Mouse (Mus musculus): ENCODE measurements around the gene Ankrd55. TPM values are rescaled to one million over a fixed set of nuclear protein-coding genes. Genes with fewer than 3 reads are reported as not detected.
"Not testable (repeated sequence)": the region's sequence is repeated elsewhere in the genome, so short reads cannot be mapped to it uniquely, and the experiment has no call there.

Gene Ankrd55
- polyA plus RNA-seq, 1 experiment, result 0.33 TPM

DNA sequence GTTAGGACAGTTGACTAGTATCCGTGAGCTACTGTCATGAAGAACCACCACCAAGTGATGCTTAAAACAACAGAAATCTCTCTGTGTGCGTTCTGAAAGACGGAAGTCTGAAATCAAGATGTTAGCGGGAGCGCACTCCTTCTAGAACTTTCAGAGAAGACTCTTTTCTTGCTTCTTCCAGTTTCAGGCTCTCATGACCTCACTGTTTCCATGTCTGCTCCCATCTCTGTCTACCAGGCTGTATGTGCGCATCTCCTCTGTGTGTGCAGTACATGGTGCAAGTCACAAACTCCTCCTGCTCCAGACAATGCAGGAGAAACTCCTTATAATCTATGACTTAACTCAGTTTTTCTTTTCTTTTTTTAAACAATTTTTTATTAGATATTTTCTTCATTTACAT, 4.8 kb downstream of the Ankrd55 start:
- DNase-seq (ENCODE audit: low spot score), result no peak

- DNase-seq (ENCODE audit: low spot score), result no peak
Observed at GRCm38 (mm10) chr13:112294446-112294845, 6.2 kb downstream of the Ankrd55 start.

- no peak for DNase-seq (ENCODE audit: low spot score)
Observed at GRCm38 (mm10) chr13:112297781-112298180, 9.5 kb downstream of the Ankrd55 start.

GRCm38 (mm10) chr13:112303429-112303828, 15.2 kb downstream of the Ankrd55 start:
- DNase-seq (ENCODE audit: low spot score), result no peak

DNA sequence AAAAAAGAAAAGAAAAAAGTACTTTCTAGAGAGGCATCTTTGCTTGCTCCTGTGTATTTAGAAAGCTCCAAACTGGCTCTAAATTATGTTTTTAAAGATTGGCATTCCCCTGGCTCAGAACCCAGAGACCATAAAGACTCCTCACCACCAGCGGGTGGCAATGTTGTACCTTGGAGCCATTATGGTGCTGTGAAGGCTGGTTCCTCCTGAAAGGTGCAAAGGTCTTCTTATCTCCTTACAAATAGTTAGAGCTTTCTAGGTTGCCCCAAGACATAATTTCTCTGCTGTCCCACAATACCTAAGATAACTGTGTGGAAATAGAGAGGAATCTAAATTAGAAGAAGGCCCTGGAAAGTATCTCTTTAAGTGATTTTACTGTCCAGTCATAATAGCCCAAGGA, 20.4 kb downstream of the Ankrd55 start:
- no peak for DNase-seq (ENCODE audit: low spot score)

GRCm38 (mm10) chr13:112311611-112312010, 23.4 kb downstream of the Ankrd55 start:
- DNase-seq (ENCODE audit: low spot score), result not testable (repeated sequence)

DNA sequence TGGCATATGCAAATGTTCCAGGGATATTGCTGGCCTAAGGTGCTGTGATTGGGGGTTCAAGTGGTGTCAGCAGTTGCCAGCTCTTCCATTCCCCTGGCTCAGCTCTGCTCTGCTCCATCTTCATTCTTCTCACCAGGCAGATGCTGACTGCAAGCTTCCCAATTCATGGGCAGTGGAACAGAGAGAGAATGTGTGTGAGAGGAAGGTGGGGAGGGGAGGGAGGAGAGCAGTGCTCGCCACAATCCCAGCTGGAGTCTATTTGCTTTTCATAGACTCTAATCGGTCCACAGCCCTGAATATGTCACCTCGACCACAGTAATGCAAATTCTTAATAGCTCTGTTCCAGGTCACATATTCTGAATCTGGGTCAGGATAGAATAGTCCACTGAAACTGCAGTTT, 27.2 kb downstream of the Ankrd55 start:
- no peak for DNase-seq (ENCODE audit: low spot score)

- DNase-seq (ENCODE audit: low spot score), result no peak
Observed at GRCm38 (mm10) chr13:112316622-112317482, 28.6 kb downstream of the Ankrd55 start.

- no peak for DNase-seq (ENCODE audit: low spot score)
Observed at GRCm38 (mm10) chr13:112318124-112318523, 29.9 kb downstream of the Ankrd55 start.

GRCm38 (mm10) chr13:112323591-112324266, 35.5 kb downstream of the Ankrd55 start:
- DNase-seq (ENCODE audit: low spot score), result no peak

GRCm38 (mm10) chr13:112325126-112325525, 36.9 kb downstream of the Ankrd55 start:
- no peak for DNase-seq (ENCODE audit: low spot score)

DNA sequence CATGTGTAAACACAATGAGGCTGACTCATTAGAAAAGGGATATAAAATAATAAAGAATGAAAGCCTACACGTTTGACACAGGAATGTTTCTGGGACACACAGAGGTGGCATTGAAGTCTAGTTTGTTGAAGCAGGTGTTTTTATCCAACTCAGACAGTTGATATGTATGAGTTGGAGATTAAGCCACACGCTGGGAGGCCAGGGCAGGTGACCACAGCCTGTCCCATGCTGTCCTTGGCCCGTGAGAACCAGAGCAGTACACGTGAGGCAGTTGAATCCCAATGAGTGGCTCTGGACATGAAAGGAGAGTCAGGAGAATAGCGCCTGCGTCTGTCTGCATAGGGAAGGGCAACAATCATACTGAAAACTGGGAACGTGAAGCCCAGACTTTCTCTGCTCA, 38.2 kb downstream of the Ankrd55 start:
- DNase-seq (ENCODE audit: low spot score), result no peak

DNA sequence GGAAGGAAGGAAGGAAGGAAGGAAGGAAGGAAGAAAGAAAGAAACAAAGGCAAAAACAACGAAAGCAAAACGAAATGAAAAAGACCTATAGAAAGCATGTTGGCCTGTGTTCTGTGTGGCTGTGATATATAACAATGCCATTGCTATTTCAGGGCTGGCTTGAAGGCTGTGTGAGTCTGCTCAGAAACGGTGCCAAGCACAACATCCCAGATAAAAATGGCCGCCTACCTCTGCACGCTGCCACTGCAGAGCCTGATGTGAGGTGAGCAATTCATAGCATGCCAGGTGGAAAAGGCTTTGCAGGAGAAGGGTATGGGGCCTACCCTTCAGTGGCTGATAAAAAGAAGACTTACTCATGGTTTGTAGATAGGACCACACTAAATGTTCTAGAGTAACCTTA, 38.7 kb downstream of the Ankrd55 start:
- no peak for DNase-seq (ENCODE audit: low spot score)

DNA sequence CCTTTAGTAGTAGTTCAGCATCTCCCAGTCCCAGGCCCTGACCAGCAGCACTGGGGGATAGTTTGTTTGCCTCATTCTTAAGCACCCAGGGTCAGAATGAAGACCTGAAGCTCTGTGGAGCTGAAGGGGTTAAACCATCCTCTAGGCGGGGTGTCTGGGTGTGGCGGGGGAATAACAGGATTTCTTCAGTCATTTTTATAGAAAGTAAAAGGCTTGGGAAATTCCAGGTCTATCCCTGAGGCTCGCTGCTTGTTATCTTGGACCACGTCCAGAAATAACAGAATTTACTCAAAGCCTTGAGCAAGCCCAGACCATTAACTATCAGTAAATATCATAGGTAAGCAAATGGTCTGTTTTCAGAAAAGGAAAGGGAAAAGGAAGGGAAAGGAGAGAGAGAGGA, 39.3 kb downstream of the Ankrd55 start:
- DNase-seq (ENCODE audit: low spot score), result no peak

DNA sequence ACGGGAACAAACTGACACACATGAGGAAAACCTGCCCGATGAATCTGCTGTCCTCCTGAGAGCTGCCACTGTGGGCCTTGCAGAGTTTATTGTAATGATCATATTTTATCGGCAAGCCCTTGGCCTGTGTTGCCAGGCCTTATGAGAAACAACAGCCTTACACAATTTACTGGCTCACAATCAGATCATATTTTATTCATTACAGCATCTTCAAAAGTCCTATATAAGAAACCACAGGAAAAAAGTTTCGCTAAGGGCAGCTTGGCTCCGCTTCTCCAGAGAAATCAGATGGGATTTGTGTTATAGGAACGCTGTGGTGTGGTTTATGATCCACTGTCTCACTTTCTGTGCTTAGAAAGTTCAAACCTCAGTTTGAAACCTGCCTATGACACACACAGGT, 42.0 kb downstream of the Ankrd55 start:
- no peak for DNase-seq (ENCODE audit: low spot score)

- no peak for DNase-seq (ENCODE audit: low spot score)
Observed at GRCm38 (mm10) chr13:112330919-112331681, 42.8 kb downstream of the Ankrd55 start.

- DNase-seq (ENCODE audit: low spot score), result no peak
Observed at GRCm38 (mm10) chr13:112331682-112332061, 43.4 kb downstream of the Ankrd55 start.

DNA sequence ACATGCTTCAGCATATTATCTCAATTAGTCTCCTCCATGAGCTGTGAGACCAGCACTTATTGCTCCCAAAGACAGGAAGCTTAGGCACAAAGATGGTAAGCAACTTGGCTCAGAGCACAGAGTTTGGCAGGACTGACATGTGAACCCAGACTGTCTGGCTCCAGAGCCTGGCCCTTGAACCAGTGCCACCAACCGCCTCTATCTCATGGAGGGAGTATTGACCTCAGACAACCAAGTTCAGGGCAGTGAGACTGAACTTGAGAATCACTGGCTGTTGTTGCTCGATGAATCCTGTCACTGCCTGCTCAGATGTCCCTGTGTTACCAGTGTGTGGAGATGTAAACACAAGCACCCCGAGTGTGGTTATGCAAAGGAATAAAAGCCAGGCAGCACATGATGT, 47.3 kb downstream of the Ankrd55 start:
- no peak for DNase-seq (ENCODE audit: low spot score)

DNA sequence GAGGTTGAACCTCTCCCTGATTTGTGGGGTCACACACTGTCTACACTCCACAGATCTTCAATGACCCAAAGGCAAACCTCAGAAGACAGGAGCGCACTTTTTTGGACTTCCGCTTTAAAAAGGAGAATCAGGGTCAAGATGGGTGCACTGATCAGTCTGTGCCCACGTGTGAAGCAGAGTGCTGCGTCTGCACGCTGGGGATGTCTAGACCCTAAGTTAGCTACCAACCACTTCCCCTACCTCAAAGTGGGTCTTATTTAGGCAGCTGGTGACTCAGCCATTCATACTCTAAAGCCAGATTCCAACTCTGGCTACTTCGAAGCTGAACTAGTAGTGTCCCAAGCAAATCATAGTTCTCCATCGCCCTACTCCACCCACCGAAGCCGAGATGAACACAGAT, 48.9 kb downstream of the Ankrd55 start:
- DNase-seq (ENCODE audit: low spot score), result no peak

DNA sequence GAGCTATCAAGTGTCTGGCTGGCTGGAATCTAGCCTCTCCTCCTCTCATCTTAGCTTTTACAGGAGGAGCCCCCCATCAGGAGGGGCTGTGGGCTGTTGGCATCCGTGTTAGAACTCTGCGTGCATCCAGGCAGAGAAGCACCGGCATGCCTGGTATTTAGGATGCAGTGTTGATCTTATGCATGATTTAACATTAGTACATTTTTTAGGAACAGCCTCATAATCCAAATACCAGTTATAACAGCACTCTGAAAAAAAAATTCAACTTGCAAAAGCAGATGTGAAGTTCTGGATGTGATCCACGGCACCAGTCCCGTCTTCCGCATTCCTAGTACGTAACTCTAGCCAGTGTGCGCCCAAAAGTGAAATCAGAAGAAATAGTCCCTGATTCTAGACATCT, 52.0 kb downstream of the Ankrd55 start:
- no peak for DNase-seq (ENCODE audit: low spot score)

DNA sequence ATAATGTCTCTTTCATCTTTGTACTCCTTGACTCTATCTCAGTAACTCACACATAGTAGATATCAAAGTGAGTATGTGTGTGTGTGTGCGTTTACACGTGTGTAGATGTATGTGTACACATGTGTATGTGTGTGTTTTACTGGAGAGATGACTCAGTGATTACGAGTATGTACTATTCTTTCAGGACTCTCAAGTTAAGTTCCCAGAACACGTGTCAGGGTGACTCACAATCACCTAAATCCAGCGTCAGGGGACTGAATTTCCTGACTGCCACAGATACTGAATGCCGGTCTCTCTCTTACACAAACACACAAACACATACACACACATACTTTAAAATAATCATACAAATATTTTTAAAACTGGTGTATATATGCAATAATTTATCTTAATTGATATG, 52.5 kb downstream of the Ankrd55 start:
- no peak for DNase-seq (ENCODE audit: low spot score)

DNA sequence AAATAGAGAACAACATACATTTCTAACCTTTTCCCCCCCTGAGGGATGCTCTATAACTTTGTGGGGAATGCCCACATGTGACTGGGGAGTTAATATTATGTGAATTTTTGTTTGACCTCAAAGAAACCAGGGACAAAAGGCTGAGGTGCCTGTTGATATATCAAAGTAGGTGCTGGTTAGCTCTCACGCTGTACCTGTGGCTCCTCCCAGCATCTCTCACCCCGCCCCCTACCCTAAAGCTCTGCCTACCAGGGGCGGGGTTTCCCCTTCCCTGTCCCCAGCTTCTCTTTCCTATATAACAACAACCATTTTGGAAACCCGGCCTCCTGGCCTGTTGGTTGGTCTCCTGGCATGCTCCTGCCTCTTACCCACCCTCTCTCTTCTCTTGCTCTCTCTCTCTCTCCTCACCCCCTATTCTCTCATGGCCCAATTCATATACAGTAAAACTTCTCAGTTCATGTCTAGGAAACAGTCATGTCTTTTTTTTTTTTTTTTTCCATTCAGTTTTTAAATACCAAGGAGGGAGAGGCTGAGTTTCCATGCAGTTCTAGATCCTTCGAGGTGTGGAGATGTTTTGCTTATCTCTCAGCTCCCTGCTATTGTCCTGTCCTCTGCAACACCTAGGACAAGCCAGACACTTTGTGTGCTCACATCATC, 54.8 kb downstream of the Ankrd55 start:
- DNase-seq (ENCODE audit: low spot score), result no peak
